Mouse (Mus musculus): ENCODE measurements around the gene Ndufb8. TPM values are rescaled to one million over a fixed set of nuclear protein-coding genes. Genes with fewer than 3 reads are reported as not detected.

The Ndufb8 gene
- total RNA-seq, 1 experiment from 2014 or later, result 227 TPM

DNA sequence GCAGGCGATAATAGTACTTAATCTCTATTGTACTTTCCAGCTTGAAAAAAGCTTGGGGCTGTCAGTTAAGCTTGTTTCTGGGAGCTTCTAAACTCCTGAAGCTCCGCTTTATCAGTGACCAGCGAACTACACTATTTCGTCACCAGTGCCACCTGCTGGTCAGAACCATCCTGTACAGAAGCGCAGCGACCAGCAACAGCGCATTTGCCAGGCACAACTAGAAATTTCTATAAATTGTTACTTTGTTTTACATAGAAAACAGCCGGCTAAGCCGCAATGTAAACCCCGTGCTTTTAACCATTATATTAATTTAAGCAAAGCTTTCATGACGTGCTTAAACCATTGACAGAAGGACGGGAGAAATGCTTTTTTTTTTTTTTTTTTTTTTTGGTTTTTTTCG, 10.5 kb downstream of the Ndufb8 start:
- ATAC-seq (replicated peaks in 1 of 2; ENCODE audit: insufficient read depth in 1 of 2, low FRiP score in 2 of 2, low TSS enrichment in 1 of 2, low read depth in 1 of 2, poor library complexity in 2 of 2, severe bottlenecking in 2 of 2), result peak; percentile 83 to 92

DNA sequence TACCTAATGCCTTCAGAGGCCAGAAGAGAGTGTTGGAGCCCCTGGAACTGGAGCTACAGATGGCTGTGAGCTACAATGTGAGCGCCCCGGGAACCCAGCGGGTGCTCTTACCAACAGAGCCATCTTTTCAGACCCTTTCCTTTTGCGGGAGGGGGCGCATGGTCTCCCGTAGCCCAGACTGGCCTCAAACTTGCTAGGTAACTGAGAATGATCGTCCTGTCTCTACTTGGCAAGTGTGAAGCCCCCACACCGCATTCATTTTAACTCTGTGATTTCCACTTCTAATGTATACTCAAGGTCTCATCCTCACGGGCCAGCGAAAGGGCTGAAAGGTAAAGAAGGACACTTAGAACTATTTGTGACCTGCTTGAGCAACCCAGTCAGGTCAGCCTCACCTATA, 10.9 kb downstream of the Ndufb8 start:
- ATAC-seq (replicated peaks in 1 of 2; ENCODE audit: insufficient read depth in 1 of 2, low FRiP score in 2 of 2, low TSS enrichment in 1 of 2, low read depth in 1 of 2, poor library complexity in 2 of 2, severe bottlenecking in 2 of 2), result no peak

GRCm38 (mm10) chr19:44542694-44543178, 12.5 kb downstream of the Ndufb8 start:
- ATAC-seq (replicated peaks in 1 of 2; ENCODE audit: insufficient read depth in 1 of 2, low FRiP score in 2 of 2, low TSS enrichment in 1 of 2, low read depth in 1 of 2, poor library complexity in 2 of 2, severe bottlenecking in 2 of 2), result no peak

DNA sequence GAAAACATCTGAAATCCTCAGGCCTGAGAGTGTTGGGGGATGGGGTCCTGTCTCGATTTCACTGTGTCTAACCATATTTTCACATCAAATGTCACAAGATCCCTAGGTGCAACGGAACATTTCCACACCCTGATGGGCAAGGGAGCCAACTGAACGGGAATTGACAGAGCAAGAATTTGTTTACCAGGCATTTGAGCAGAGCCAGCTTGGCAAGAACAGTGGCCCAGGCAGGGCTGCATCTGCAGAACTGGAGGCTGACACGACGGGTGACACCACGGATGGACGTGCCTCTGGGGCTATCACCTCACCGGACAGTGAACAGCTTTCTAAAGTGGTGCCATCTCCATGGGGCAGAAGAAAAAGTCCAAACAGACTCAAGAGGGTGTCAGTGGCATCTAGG, 17.8 kb downstream of the Ndufb8 start:
- ATAC-seq (replicated peaks in 1 of 2; ENCODE audit: insufficient read depth in 1 of 2, low FRiP score in 2 of 2, low TSS enrichment in 1 of 2, low read depth in 1 of 2, poor library complexity in 2 of 2, severe bottlenecking in 2 of 2), result no peak

DNA sequence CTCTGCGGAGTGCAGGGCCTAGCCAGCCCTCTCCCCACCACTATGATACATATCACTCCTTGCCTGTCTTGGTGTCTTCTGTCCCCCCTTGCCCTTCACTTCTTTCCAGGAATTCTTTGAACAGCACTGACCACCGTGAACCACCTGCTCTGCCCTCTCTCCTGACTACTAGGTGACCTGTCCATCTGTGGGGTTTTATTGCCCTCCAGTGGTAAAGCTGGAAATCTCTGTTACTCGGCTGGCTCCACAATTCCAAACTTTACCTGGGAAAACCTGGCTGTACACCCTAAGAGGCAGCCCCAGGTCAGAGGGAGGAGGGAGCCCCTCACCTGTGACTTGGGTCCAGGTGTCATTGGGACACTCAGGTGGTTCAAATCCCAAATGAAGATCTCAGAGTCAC, 19.9 kb downstream of the Ndufb8 start:
- ATAC-seq (replicated peaks in 1 of 2; ENCODE audit: insufficient read depth in 1 of 2, low FRiP score in 2 of 2, low TSS enrichment in 1 of 2, low read depth in 1 of 2, poor library complexity in 2 of 2, severe bottlenecking in 2 of 2), result no peak

GRCm38 (mm10) chr19:44530018-44530417, 25.2 kb downstream of the Ndufb8 start:
- no peak for ATAC-seq (replicated peaks in 1 of 2; ENCODE audit: insufficient read depth in 1 of 2, low FRiP score in 2 of 2, low TSS enrichment in 1 of 2, low read depth in 1 of 2, poor library complexity in 2 of 2, severe bottlenecking in 2 of 2)

- peak; percentile 91 to 96 for ATAC-seq (replicated peaks in 1 of 2; ENCODE audit: insufficient read depth in 1 of 2, low FRiP score in 2 of 2, low TSS enrichment in 1 of 2, low read depth in 1 of 2, poor library complexity in 2 of 2, severe bottlenecking in 2 of 2)
Observed at GRCm38 (mm10) chr19:44525551-44526205, 29.6 kb downstream of the Ndufb8 start.

DNA sequence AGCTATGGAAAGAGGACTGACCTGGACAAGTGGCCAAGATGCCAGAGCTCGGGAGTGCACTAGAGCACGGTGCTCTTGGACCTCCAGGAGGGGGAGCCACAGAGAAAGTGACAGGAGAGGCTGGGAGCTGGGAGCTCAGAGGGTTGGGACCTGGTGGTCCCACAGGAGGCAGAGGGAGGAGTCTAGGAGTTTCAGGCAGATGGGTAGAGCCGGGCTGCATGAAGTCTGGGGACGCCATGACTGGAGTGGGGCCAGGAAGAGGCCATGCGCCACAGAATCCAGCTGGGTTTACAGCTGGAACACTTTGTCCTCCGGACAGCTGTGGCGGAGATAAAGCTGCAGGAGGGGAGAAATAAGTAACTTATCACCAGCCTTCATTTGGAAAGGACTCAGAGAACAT, 36.1 kb downstream of the Ndufb8 start:
- no peak for ATAC-seq (replicated peaks in 1 of 2; ENCODE audit: insufficient read depth in 1 of 2, low FRiP score in 2 of 2, low TSS enrichment in 1 of 2, low read depth in 1 of 2, poor library complexity in 2 of 2, severe bottlenecking in 2 of 2)

GRCm38 (mm10) chr19:44517996-44518768, 37.1 kb downstream of the Ndufb8 start:
- no peak for ATAC-seq (replicated peaks in 1 of 2; ENCODE audit: insufficient read depth in 1 of 2, low FRiP score in 2 of 2, low TSS enrichment in 1 of 2, low read depth in 1 of 2, poor library complexity in 2 of 2, severe bottlenecking in 2 of 2)

DNA sequence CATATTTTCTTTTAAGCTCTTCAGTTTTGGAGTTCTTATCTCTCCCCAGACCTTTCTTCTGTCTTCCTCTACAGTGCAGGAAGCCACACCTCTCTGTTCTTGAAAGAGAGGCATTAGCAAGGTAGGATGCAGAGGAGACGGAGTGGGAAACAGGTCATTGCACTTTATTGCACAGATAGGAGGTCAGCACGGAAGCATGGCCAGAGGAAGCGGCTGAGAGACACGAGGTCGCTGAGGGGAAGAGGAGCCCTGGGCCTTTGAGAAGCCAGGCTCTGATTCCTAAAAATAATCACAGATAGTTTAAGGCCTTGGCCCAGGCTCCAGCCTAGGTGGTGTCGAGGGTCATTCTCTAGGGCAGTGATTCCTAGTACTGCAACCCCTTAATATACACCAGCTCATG, 39.5 kb downstream of the Ndufb8 start:
- ATAC-seq (replicated peaks in 1 of 2; ENCODE audit: insufficient read depth in 1 of 2, low FRiP score in 2 of 2, low TSS enrichment in 1 of 2, low read depth in 1 of 2, poor library complexity in 2 of 2, severe bottlenecking in 2 of 2), result no peak

GRCm38 (mm10) chr19:44514521-44515451, 40.5 kb downstream of the Ndufb8 start:
- no peak for ATAC-seq (replicated peaks in 1 of 2; ENCODE audit: insufficient read depth in 1 of 2, low FRiP score in 2 of 2, low TSS enrichment in 1 of 2, low read depth in 1 of 2, poor library complexity in 2 of 2, severe bottlenecking in 2 of 2)

DNA sequence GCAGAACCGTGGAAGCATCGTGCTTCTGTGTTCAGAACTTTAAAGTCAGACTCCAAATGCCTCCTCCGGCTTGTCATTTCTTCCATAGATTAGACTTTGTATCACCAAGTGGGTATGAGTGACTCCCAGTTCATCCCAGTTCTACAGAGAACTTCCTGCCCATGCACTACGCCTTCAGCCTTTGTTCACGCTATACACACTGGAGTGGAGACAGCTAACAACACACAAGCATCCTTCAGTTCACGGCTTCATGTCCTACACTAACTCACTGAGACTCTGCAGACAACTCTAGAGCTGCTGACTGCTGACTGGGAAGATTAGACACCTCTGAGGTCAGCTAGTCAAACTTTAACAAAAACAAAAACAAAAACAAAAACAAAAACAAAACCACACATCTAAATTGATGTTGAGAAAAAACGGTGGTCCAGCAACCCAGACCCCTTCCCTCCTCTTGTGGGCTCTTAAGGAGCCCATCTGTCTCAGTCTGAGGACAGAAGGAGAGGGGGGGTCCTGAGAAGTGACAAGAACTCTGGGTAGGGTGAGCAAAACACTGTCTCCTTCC, 41.2 kb downstream of the Ndufb8 start:
- no peak for ATAC-seq (replicated peaks in 1 of 2; ENCODE audit: insufficient read depth in 1 of 2, low FRiP score in 2 of 2, low TSS enrichment in 1 of 2, low read depth in 1 of 2, poor library complexity in 2 of 2, severe bottlenecking in 2 of 2)

GRCm38 (mm10) chr19:44513054-44513833, 42.0 kb downstream of the Ndufb8 start:
- no peak for ATAC-seq (replicated peaks in 1 of 2; ENCODE audit: insufficient read depth in 1 of 2, low FRiP score in 2 of 2, low TSS enrichment in 1 of 2, low read depth in 1 of 2, poor library complexity in 2 of 2, severe bottlenecking in 2 of 2)

- ATAC-seq (replicated peaks in 1 of 2; ENCODE audit: insufficient read depth in 1 of 2, low FRiP score in 2 of 2, low TSS enrichment in 1 of 2, low read depth in 1 of 2, poor library complexity in 2 of 2, severe bottlenecking in 2 of 2), result no peak
Observed at GRCm38 (mm10) chr19:44512601-44513000, 42.6 kb downstream of the Ndufb8 start.

GRCm38 (mm10) chr19:44511451-44512231, 43.6 kb downstream of the Ndufb8 start:
- no peak for ATAC-seq (replicated peaks in 1 of 2; ENCODE audit: insufficient read depth in 1 of 2, low FRiP score in 2 of 2, low TSS enrichment in 1 of 2, low read depth in 1 of 2, poor library complexity in 2 of 2, severe bottlenecking in 2 of 2)

GRCm38 (mm10) chr19:44510534-44511175, 44.6 kb downstream of the Ndufb8 start:
- peak in 1 of 2 experiments; percentile 42; a peak in 1 of 4 replicates for ATAC-seq (replicated peaks in 1 of 2; ENCODE audit: insufficient read depth in 1 of 2, low FRiP score in 2 of 2, low TSS enrichment in 1 of 2, low read depth in 1 of 2, poor library complexity in 2 of 2, severe bottlenecking in 2 of 2)
